ENCODE assay signal across 22 mouse cellular contexts in the genomic region with DNA sequence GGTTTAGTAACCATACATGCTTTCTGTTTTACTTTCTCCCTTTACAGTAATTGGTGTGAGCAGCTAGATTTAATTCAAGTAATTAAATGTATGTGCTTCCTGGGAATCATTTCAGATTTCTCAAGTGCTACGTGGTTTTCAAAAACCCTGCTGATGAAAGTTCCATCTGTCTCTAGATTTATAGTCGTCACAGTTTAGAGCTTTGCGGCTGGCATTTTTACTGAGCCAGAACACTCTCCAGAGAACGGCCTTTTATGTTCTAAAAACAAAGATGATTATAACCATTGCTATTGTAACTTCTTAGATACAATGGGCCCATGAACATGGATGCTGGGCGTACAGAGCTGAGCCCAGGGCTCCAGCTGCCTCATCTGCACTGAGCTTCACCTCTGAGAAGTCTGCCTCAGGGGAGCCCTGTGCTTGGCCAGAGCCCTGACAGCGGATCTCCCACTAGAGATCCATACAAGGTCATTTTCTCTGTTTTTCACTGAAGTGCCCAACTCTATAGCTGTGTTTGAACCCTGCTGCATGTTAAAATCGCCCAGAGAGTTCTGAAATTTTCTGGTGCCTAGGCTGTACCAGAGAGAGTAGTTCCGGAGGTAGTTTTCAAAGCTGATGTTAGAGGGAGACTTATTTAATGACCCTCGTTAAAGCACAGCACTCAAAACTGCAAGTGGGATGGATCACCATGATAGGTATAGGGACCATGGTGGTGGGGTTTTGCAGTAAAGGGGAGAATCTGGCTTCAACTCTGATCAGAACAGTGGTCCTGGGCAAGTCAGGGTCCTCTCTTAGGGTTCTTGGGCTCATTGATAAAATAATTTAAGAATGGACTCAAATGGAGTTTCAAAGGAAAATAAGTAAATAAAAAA. TPM values are rescaled to one million over a fixed set of nuclear protein-coding genes. Genes with fewer than 3 reads are reported as not detected.
A peak's percentile ranks its signal among the peaks of the same experiment; 100 is the strongest.
DNase-seq lines count a peak whose midpoint lies in the region; ATAC-seq and TF ChIP-seq lines count a peak whose summit lies in the region.
"Had no signal": no experiment of that assay in that cellular context is flagged by ENCODE, and none has a peak within 500 bp of the region (broad histone marks: within the 10 kb centered on the region; RNA-seq: fewer than 3 reads in every experiment).

No protein-coding gene starts in this region.

- no peak overlapping the region for H3K9ac ChIP-seq in forebrain, embryonic 16.5 days (replicated peaks; ENCODE audit: low read depth, low read length)
- H3K9ac ChIP-seq: hindbrain, embryonic 14.5 days; limb, embryonic 15.5 days had no signal

- H3K4me1 ChIP-seq in forebrain, embryonic 16.5 days (replicated peaks; ENCODE audit: control insufficient read depth, insufficient read depth, low read length) = peaks cover 24% of the 10 kb centered on the region

- no peaks in the 10 kb centered on the region for H3K27me3 ChIP-seq in forebrain, embryonic 16.5 days (replicated peaks; ENCODE audit: control insufficient read depth, insufficient read depth, low read length)
- no peaks in the 10 kb centered on the region for H3K27me3 ChIP-seq in myocyte (ENCODE audit: control insufficient read depth, insufficient read depth, insufficient read length)
- H3K27me3 ChIP-seq: limb, embryonic 15.5 days had no signal

- WGBS in forebrain, embryonic 16.5 days = 29% methylated on average over 9 of the region's 9 CpGs

- H3K79me2 ChIP-seq in myocyte (ENCODE audit: control insufficient read depth, insufficient read depth) = no peaks in the 10 kb centered on the region

- TF ChIP-seq POLR2A in myocyte (IDR thresholded peaks at IDR 0.05; ENCODE audit: insufficient read length, low read depth) = no peak

- no peak overlapping the region for H3ac ChIP-seq in myocyte (ENCODE audit: control insufficient read depth, insufficient read length)

- intact Hi-C loops in gastrocnemius, postnatal 36 days (cut with DNase I) = no loop called here

- no peaks in the 10 kb centered on the region for H3K36me3 ChIP-seq in forebrain, embryonic 16.5 days (ENCODE audit: control insufficient read depth, insufficient read depth)
- no peaks in the 10 kb centered on the region for H3K36me3 ChIP-seq in myocyte (ENCODE audit: control insufficient read depth, insufficient read depth)
- H3K36me3 ChIP-seq: embryonic facial prominence, embryonic 10.5 days; limb, embryonic 15.5 days had no signal

- H3K27ac ChIP-seq in forebrain, embryonic 16.5 days (ENCODE audit: low read length) = peak overlapping the region; percentile 75
- H3K27ac ChIP-seq: embryonic facial prominence, embryonic 10.5 days; hindbrain, embryonic 14.5 days; limb, embryonic 15.5 days had no signal

- no peak overlapping the region for H3K4me3 ChIP-seq in forebrain, embryonic 16.5 days (replicated peaks; ENCODE audit: low read length)
- H3K4me3 ChIP-seq in myocyte = no peak overlapping the region
- H3K4me3 ChIP-seq: embryonic facial prominence, embryonic 10.5 days; erythroblast, embryonic 14.5 days; limb, embryonic 15.5 days had no signal

- DNase-seq in heart, adult 11 months = peak; percentile 61
- no peak for DNase-seq in heart, postnatal 4 days
- DNase-seq in brain, adult 2 months (ENCODE audit: low read depth, low spot score) = peak; percentile 55
- DNase-seq in gastrocnemius, postnatal 36 days = no peak
- DNase-seq in gastrocnemius, adult 18-20 months (ENCODE audit: low spot score) = no peak
- DNase-seq: adrenal gland, adult 2 months; cerebellum, adult 9-11 months; kidney, postnatal 36 days; layer of hippocampus, postnatal 36 days; lung, adult 18-20 months; lung, postnatal 4 days; right cerebral cortex, postnatal 25 days had no signal

- no peak overlapping the region for H3K4me2 ChIP-seq in forebrain, embryonic 16.5 days (ENCODE audit: low read length)
- peak overlapping the region; percentile 12 for H3K4me2 ChIP-seq in myocyte (ENCODE audit: low read depth)
- H3K4me2 ChIP-seq: hindbrain, embryonic 14.5 days; limb, embryonic 15.5 days had no signal

- no peaks in the 10 kb centered on the region for H3K9me3 ChIP-seq in forebrain, embryonic 16.5 days (ENCODE audit: control insufficient read depth, low read length)
- H3K9me3 ChIP-seq: embryonic facial prominence, embryonic 10.5 days; limb, embryonic 15.5 days had no signal

- ATAC-seq in forebrain, embryonic 16.5 days = peak; percentile 47
- ATAC-seq: intestine, postnatal 0 days had no signal

TF ChIP-seq in myocyte, 11 proteins besides CTCF, POLR2A, EP300 and RAD21:
- TF ChIP-seq MAX (IDR thresholded peaks at IDR 0.05; ENCODE audit: low read depth) = no peak
- no peak for TF ChIP-seq TCF12 (IDR thresholded peaks at IDR 0.05; ENCODE audit: insufficient read depth, poor library complexity, severe bottlenecking)

RNA-seq across cellular contexts. Expression of a gene that starts 15.2 kb away (rescaled TPM):
- total RNA-seq in heart, postnatal 4 days (2021) = not detected
- 0.42 and 0.51 TPM in 2 replicates for polyA plus RNA-seq in forebrain, embryonic 16.5 days (2015; fragmentation: Nextera tagmentation; extraction: Ambion mirVana)
- 0.29 TPM for polyA plus RNA-seq in myocyte (2012; fragmentation: generic; extraction: Trizol)
- under 1 TPM; 0.30 to 0.36 TPM for total RNA-seq in gastrocnemius, postnatal 36 days (2021)
- under 1 TPM in 1 of 2 experiments, not detected in 1; 0.55 TPM for total RNA-seq in gastrocnemius, adult 18-20 months (2021)
- total RNA-seq: gastrocnemius, adult 8-10 months; heart, adult 8-10 months had no signal
- polyA plus RNA-seq: adrenal gland, adult 2 months; erythroblast, embryonic 14.5 days had no signal

RNA-seq across cellular contexts. Expression of a gene that starts 49.9 kb away (rescaled TPM):
- not detected for total RNA-seq in heart, postnatal 4 days (2021)
- polyA plus RNA-seq in forebrain, embryonic 16.5 days (2015; fragmentation: Nextera tagmentation; extraction: Ambion mirVana) = 0.31 TPM in 1 of 2 replicates, not detected in the other
- not detected for polyA plus RNA-seq in myocyte (2012; fragmentation: generic; extraction: Trizol)
- total RNA-seq in gastrocnemius, postnatal 36 days (2021) = not detected
- not detected for total RNA-seq in gastrocnemius, adult 18-20 months (2021)
- total RNA-seq: adrenal gland, adult 2 months; ES-E14; gastrocnemius, adult 8-10 months; heart, adult 8-10 months had no signal
- polyA plus RNA-seq: adrenal gland, adult 2 months; erythroblast, embryonic 14.5 days; intestine, postnatal 0 days had no signal

Comparison
In these comparisons a context has a peak if more than half of its experiments do, and no peak if none do; other contexts are left out.
1. DNase-seq: peak in heart, adult 11 months (single experiment) and brain, adult 2 months (single experiment); none in heart, postnatal 4 days (single experiment), gastrocnemius, postnatal 36 days (0 of 2) and gastrocnemius, adult 18-20 months (single experiment).